Mouse (Mus musculus) ES-E14 (cell line): ENCODE data around the gene Timm50.

Experiments used
- CHD2 ChIP-seq: IDR thresholded peaks from 2 replicates; pipeline ENCODE4 v1.6.1; 2014; ENCODE audit warnings: mild to moderate bottlenecking, low read depth, low read length, inconsistent platforms
- ZC3H11A ChIP-seq: IDR thresholded peaks from 2 replicates; pipeline ENCODE4 v1.6.1; 2012; ENCODE audit warnings: low read depth, mild to moderate bottlenecking, inconsistent platforms, low read length, borderline replicate concordance
- ZNF384 ChIP-seq: IDR thresholded peaks from 2 replicates; pipeline ENCODE4 v1.6.1; 2012; ENCODE audit warnings: low read depth, low read length, inconsistent platforms

- no peak for TF ChIP-seq ZNF384
- no peak for TF ChIP-seq ZC3H11A
- TF ChIP-seq CHD2: no peak
Measured at GRCm38 (mm10) chr7:28268042-28268531, 43.8 kb downstream of the Timm50 start.
